Mouse (Mus musculus): Measurements from ENCODE around the gene Ddx39b.

Gene Ddx39b

GRCm38 (mm10) chr17:35244999-35245398 is 3.5 kb downstream of the Ddx39b start:
- no peak for DNase-seq (ENCODE audit: low spot score)

DNA sequence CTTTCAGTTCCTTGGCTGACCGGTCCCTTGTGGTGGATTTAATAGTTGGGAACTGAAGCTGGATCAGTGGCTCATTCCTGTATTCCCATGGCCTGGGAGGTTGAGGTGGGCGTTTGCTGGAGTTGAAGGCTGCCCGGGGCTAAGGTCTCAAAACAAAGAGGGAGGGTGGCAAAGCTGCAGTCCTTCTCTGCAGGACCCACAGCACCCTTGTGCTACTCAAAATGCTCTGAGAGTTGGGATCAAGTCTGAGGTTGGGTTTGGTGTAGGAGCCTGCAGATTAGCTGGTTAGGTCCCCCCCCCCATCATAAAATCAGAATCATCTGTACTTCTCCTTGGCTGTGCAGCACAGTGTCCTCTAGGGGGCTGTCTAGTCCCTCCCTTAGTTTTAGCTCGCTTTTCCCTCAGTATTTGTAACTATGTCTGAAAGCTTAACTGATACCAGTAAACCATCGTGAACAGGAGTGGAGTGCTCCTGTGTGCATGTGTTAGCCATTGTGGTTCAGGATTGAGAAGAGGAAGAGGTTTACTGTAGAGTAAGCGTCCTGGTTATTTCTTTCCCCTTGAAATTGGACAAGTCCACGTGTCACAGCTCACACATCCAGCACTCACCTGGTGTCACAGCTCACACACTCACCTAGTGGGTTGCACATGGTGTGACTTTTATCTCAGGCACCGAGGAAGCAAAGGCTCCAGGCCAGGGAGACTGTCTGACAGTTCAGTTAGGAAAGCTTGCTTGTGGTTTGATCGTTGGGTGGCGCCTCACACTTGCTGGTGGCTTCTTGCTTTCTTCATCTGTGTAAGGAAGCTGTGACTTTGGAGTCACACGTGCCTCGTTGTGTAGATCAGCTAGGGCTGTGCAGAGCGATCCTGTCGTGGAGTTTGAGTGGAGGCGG is 4.4 kb downstream of the Ddx39b start:
- DNase-seq (ENCODE audit: low spot score) = no peak

- DNase-seq (ENCODE audit: low spot score) = no peak
Observed at GRCm38 (mm10) chr17:35247144-35247543, 5.6 kb downstream of the Ddx39b start.

DNA sequence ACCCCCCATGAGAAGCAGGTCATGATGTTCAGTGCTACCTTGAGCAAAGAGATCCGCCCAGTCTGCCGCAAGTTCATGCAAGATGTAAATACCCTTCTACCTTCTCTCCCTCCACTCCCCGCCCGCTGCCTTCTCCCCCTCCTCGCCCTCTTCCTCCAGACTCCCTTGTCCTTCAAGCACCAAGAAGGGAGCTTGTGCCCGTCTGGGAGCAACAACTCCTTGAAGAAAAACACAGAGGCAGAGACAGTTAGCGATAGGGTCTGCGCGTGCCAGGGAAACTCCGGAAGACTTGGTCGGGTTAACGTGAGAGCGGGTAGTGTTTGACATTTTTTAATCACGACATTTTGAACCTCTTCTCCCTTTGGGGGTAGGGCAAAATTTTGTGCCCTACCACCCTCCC is 7.4 kb downstream of the Ddx39b start:
- no peak for DNase-seq (ENCODE audit: low spot score)

GRCm38 (mm10) chr17:35249451-35250197 is 8.1 kb downstream of the Ddx39b start:
- DNase-seq (ENCODE audit: low spot score) = no peak

DNA sequence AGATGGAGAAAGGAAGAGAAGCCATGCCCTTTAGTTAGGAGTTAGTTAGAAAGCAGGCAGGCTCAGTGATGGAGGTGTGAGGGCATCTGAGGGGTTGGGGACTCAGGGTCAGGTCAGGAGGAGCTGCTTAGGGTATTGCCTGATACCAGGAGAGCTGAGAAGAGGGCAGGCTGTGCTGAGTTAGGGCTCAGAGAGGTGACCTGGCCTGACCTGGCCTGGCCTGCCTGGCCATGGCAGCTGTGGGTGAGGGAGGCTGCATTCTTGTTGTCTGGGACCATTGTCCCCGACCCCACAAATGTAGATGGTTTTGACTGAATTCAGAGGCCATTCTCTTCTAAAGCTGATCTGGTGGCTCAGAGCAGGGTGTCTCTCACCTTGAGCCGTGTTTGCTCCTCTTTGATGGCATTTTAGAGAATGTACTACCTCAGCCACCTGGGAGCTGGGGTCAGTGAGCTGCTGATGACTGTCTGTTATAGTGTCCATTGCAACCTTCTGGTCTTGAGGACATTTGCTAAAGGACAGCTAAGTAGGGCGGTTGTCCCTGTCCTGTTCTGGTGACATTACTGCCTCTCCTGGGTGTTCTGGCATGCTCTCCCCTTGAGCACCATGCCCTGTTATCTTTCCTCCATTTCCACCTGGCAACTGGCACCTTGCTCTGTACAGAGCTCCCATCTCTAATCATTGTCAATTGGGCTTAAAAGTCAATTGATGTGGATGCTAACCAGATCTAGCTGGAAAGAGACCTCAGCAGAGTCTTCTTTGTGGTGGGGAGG is 9.0 kb downstream of the Ddx39b start:
- no peak for DNase-seq (ENCODE audit: low spot score)

DNA sequence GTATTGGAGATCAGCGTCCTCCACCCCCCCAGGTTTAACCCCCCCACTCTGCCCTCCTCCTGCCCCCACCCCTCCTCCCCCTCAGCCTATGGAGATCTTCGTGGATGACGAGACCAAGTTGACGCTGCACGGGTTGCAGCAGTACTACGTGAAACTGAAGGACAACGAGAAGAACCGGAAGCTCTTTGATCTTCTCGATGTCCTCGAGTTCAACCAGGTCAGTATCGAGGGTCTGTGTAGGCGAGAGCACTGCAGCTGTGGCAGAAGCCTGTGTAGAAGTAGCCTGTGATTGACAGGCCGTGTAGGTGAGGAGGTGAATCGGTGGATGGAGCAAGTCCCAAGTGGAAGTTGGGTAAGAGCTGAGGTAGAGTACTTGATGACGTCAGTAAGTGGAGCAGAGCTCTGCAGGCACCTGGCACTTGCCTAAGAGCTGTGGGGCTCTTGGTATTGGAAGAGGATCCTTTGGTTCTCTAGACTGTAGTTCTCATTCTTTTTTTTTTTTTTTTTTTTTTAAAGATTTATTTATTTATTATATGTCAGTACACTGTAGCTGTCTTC is 9.7 kb downstream of the Ddx39b start:
- no peak for DNase-seq (ENCODE audit: low spot score)

DNA sequence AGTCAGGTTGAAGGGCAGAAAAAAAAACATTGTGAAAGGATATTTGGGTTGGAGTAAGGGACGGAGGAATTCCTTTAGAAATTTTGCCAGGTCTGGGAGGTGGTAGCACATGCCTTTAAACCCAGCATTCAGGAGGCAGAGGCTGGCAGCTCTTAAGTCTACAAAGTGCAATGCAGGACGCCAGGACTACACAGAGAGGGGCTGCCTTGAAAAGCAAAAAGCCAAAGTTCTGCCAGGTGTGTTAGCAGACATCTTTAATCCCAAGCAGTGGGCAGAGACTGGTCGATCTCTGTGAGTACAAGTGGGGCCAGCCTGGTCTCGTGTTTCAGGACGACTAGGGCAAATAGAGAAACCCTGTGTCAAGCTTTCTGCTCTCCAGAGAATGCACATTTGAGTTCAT is 10.4 kb downstream of the Ddx39b start:
- DNase-seq (ENCODE audit: low spot score) = no peak

GRCm38 (mm10) chr17:35252619-35253292 is 11.2 kb downstream of the Ddx39b start:
- no peak for DNase-seq (ENCODE audit: low spot score)

GRCm38 (mm10) chr17:35253293-35254093 is 11.9 kb downstream of the Ddx39b start:
- no peak for DNase-seq (ENCODE audit: low spot score)

DNA sequence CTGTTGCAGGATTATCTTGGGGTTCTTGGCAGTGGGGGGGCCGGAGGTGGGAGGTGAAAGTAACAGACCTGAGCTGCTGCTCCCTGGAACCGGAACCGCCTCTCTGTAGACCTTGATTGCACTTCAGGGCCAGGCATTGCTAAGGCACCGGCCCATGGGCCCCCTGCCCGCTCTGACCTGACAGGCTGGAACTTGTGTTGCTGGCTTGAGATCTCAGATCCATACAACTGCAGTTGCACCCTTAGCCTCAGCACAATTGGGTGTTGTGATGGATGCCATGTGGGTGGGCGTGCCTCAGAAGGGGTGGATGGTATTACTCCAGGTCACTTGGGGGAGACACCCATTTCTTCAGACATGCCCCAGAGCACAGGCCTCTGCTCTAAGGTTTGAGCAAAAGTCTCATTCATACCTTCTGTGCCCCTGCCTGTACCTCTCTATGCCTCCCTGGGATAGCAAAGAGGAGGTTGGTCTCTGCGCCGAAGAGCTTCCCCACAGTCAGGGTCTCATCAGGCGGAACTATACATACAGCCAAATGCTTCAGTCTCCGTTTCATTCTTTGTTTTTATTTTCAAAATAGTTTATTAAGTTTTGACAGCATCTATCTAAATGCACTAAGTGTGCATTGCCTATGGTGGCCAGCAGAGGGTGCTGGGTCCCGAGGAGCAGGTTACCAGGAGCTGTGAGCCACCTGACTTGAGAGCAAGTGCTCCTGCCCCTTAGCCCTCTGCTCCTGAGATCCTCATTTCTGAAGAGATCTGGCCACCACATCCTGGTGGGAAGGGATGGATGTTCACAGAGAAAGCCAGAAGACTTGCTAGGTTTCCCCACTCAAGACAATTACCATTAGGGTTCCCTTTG is 12.9 kb downstream of the Ddx39b start:
- DNase-seq (ENCODE audit: low spot score) = peak; percentile 64

DNA sequence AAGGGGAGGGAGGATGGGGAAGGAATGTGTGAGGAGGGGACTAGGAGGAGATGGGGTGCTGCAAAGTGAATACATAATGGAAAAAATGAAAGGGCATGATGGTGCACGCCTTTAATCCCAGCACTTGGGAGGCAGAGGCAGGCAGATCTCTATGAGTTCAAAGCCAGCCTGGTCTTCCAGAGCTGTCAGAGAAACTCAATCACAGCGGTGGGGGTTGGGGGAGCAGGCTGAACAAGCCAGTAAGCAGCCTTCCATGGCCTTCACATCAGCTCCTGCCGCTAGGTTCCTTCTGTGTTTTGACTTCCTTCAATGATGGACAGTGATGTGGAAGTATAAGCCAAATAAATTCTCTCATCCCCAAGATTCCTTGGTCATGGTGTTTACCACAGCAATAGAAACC is 13.8 kb downstream of the Ddx39b start:
- no peak for DNase-seq (ENCODE audit: low spot score)

DNA sequence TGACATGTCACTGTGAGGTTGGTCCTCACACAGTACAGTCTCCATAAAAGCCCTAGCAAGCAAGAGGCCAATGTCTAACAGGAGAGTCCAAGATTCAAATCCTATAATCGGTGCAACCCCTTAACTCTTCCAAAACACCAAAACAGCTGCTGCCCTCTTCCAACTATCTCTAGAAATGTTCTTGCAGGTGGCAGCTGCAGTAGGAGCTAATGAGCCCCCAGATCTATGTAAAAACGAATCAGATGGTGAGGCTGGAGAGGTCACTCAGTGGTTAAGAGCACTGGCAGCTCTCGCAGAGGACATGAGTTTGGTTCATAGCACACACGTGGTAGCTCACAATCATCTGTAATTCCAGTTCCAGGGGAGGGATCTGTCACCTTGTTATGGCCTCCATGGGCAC is 14.2 kb downstream of the Ddx39b start:
- no peak for DNase-seq (ENCODE audit: low spot score)

- DNase-seq (ENCODE audit: low spot score) = no peak
Observed at GRCm38 (mm10) chr17:35257378-35257777, 15.8 kb downstream of the Ddx39b start.

- peak; percentile 97 for DNase-seq (ENCODE audit: low spot score)
Observed at GRCm38 (mm10) chr17:35257824-35258491, 16.4 kb downstream of the Ddx39b start.

GRCm38 (mm10) chr17:35258492-35259478 is 17.2 kb downstream of the Ddx39b start:
- DNase-seq (ENCODE audit: low spot score) = peak; percentile 75

DNA sequence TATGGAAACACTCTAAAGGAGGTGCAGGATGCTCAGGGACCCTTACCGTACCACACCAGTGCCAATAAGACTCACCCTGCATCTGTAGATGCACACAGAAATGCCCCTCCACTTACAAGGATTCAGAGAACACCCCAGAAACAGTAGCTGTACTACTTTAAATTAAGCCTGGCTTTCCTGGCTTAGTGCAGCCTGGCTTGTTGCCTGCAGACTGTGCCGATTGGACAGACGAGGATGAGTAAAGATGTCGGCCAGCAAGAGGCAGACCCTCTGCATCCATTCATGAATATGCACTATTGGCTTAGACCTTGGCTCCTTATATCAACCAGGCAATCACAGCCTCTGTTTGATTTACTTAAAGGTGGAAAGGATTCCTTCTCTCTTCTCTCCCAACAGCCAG is 18.1 kb downstream of the Ddx39b start:
- no peak for DNase-seq (ENCODE audit: low spot score)

GRCm38 (mm10) chr17:35261651-35262050 is 20.1 kb downstream of the Ddx39b start:
- DNase-seq (ENCODE audit: low spot score) = no peak

Measured in MN1 (cell line).